Mouse (Mus musculus): ENCODE measurements around the gene Rbm20. TPM values are rescaled to one million over a fixed set of nuclear protein-coding genes. Genes with fewer than 3 reads are reported as not detected.
A peak's percentile ranks its signal among the peaks of the same experiment; 100 is the strongest.

Rbm20 gene
- total RNA-seq, 2 experiments from 2014 or later = 4.4 to 5.2 TPM

DNA sequence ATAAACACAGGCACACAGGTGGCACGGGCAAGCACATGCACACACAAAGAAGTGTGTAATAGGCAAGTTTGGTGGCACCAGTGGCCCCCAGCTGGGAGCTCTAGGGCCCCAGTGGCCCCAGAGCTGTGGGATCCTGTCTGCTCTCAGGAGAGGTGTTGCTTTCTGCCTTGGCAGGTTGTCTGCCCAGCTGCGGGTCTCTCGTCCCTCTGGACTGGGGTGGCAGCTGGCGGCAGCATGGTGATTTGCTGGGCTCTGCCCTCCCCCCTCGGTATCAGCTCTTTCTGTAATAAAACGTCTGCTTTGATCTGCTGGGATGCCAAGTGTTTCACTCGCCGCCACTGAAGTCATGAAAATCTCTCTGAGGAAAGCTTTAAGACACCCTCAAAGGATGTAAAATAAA, 10.4 kb upstream of the Rbm20 start:
- intact Hi-C loops (cut with DNase I) = no loop called here
- no peak for DNase-seq (ENCODE audit: low spot score in 2 of 2)

DNA sequence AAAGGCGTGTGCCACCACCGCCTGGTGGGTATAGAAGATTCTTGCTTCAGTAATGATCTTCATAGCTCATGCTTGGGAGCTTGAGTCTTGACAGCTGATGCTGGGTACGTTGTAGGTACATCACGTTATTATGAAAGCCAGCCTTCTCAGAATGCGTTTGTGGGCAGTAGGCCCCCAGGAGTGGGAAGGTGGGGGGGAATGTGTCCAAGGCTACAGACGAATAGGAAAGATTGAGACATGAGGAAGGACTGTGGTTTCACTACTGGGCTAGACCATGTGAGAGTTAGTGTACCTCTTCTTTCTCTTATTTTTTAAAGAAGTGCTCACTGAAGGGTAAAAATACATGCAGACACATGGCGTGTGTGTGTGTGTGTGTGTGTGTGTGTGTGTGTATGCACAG, 8.3 kb upstream of the Rbm20 start:
- intact Hi-C loops (cut with DNase I) = no loop called here
- no peak for DNase-seq (ENCODE audit: low spot score in 2 of 2)

DNA sequence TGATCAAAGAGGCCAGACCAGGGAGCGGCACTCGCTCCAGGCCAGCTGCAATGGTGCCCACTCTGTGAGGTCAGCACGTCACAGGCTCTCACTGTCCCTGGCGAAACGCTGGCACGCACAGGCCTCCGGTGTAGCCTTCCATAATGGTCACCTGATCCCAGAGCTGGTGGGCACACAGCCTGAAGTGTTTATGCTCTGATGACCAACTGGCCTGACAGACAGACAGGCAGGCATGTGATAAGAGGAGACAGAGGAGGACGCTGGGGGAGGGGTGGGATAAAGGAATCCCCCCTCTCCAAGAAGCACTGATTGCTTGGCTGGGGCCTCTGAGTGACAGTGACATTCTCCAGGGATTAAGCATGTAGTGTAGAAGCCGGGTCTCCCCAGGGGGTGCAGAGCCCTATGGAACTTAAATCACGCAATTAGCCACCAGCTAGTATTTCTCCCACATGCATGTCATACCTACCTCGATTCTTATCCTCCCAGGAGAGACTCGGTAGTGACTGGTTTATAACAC, 6.4 kb upstream of the Rbm20 start:
- DNase-seq (ENCODE audit: low spot score in 2 of 2) = no peak
- intact Hi-C loops (cut with DNase I) = no loop called here

DNA sequence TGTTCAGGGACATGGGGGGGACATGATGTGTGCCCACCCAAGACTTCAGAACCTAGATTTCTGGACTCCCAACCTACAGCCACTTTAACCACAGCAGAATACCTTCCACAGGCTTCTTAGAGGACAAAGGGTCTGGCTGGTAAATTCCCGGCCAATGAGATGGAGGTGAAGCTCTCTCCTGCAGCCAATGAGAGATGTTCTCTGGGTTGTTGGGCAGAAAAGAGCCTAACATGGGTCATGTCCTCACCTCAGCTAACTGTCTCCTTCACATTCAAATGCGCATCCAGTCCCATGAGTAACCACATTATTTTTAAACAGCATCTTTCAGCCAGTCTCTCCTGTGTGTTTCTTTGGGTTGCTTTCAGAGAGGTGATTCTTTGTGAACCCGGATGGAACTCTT, 5.7 kb upstream of the Rbm20 start:
- intact Hi-C loops (cut with DNase I) = no loop called here
- no peak for DNase-seq (ENCODE audit: low spot score in 2 of 2)

DNA sequence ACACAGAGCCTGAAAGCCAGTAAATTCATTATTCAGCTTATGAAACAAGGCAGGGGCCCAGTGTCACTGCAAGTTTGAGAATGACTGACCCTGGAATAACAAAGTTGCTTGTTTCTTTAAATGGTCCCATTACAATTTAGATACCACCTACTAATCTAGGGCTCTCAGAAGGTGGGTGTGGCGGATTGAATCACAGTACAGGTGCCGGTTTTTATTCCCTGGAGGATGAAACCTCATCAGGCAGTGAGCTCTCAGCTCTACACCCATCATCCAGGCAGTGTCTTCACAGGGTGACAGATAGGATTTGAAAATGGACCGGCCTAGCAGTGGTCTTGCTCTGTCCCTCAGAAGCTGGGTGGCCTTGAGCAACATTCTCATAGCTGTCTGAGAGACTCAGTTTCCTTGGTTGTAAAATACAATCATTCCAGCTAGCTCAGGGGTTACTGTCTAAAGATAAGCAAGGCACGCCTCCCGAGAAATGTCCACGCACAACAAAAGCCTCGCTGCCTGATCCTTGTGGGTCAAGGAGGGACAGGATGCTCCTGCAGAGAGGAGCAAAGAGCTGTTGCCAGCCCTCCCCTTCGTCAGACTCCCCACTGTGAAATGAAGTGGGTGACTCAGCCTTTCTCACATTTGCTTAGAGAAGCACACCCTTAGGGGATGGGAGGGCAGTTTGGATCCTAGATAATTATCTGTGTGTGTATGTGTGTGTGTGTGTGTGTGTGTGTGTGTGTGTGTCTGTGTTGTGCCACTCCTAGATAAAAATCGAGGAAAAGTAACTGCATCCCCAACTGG, 2.8 kb upstream of the Rbm20 start:
- DNase-seq (ENCODE audit: low spot score in 2 of 2) = no peak
- intact Hi-C loops (cut with DNase I) = no loop called here

DNA sequence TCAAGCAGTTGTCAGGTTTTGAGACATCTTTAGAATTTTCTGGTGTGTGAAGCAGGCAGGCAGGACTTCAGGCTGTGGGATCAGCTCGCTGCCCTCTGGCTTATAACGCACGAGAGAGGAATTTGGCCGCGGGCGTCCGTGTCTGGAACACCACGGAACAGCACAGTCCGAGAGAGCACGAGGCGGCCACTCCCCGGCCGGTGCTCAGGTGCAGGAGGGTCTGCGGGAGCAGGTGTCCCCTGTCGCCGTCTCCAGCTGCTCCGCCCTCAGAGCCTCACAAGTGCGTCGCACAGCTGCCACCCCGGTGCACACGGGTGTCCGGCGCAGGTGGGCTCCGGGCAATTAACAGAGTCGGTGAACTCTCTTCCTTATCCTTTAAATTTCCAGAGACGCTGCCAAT, 878 bp upstream of the Rbm20 start:
- no peak for DNase-seq (ENCODE audit: low spot score in 2 of 2)
- intact Hi-C loops (cut with DNase I) = no loop called here

DNA sequence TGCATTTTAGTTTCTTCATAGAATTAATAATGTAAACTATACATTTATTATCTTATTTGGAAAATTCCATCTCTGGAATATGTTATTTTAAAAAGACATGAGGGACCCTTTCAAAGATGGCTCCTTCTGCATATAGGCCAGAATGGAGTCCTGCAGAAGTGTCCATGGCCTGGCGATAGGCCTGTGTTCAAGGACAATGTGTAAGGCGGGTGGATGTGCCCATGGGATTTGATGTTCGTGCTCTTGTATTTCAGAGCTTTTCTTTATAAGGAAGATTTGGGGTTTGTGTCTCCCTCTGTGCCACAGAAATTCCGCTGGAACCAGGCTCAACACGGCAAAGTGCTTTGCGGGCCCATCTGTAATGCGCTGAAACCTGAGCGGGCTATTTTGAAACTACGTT, 2.1 kb downstream of the Rbm20 start:
- intact Hi-C loops (cut with DNase I) = no loop called here

DNA sequence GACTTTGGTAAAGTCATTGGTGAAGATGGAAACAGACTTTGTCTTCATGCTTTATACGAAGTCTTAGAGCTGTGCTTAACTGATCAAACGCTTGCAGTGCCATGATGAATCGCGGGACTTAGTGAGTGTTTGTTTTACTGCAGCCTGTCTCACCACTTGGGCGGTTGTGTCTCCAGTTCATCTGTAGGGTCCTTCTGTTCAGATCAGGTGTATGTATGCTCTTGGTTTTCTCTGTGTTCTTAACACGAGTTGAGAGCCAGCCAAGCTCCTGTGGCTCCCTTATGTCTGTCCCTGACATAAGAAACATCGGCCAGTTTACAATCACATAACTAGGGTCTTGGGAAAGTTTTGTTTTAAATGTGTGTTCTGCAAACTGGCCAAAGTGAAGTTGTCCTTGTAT, 2.9 kb downstream of the Rbm20 start:
- intact Hi-C loops (cut with DNase I) = no loop called here
- DNase-seq (ENCODE audit: low spot score in 2 of 2) = no peak

More for the DNA sequence above, 2.1 kb downstream of the Rbm20 start:
- no peak for DNase-seq (ENCODE audit: low spot score in 2 of 2)

DNA sequence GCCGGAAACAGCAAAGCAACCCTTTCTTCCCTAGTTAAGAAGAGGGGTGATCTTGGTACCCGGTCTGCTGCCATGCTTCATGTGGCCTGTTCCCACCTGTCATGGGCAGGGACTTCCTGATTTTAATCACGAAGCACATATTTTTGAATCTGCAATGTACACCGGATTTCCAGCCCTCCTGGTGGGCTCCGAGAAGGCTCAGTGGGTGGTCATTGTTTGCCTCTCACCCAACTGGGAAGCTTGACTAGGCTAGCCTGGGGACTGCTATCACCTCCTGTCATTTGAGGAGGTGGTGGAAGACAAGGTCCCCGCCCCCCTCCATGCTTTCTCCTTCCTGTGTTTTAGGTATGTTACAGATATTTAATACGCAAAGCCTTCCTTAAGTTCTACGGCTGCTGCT, 5.3 kb downstream of the Rbm20 start:
- no peak for DNase-seq (ENCODE audit: low spot score in 2 of 2)
- intact Hi-C loops (cut with DNase I) = no loop called here

DNA sequence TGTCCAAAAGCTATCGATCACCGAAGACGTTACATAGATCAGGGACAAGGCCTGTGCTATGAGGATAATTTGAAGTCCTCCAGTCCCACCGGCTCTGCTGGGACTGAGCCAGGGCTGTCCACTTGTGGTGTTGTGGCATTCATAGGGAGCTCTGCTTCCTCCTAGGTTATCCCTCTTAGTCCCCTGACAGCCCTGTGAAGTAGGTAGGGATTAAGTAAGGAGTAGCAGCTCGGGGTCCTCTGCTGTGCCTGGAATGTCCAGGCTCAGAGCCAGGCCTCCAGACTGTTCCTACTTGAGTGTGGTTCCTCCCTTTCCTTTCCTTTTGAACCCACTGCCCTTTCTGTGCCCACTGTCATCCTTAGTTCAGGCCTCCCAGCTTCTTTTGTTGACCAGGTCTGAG, 10.5 kb downstream of the Rbm20 start:
- DNase-seq (ENCODE audit: low spot score in 2 of 2) = no peak
- intact Hi-C loops (cut with DNase I) = no loop called here

DNA sequence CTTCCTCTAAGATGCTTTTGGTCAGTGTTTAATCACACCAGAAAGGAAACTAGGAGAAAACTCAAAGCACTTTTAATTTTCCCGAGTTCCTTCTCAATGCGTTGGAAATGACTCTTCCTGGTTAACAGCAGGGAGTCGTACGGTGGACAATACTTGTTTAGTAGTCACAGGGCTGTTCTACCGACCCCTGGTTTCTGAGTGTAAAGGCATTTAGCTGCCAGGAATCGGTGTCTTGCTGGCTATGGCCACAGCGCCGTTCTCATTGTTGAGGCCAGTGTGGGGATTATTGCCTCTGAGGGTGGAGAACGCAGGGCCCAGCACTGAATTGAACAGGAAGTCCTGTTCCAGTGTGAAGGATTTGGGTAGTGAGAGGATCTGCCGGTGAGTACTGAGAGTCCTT, 13.7 kb downstream of the Rbm20 start:
- no peak for DNase-seq (ENCODE audit: low spot score in 2 of 2)
- intact Hi-C loops (cut with DNase I) = no loop called here

DNA sequence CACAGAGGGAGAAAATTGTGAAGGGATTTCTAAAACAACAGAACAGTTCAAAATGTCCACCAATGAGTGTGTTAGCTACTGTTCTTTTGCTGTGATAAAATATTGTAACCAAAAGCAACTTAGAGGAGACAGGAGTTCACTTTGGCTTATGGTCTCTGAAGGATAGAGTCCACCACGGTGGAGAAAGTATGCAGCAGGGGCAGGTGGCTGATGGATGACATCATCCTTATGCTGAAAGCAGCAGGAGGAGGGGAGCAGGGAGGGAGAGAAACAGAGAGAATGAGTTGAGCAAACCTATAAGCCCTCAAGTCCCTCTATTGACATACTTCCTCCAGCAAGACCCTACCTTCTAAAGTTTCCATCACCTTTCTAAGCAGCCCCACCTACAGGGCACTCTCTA, 16.9 kb downstream of the Rbm20 start:
- intact Hi-C loops (cut with DNase I) = no loop called here

DNA sequence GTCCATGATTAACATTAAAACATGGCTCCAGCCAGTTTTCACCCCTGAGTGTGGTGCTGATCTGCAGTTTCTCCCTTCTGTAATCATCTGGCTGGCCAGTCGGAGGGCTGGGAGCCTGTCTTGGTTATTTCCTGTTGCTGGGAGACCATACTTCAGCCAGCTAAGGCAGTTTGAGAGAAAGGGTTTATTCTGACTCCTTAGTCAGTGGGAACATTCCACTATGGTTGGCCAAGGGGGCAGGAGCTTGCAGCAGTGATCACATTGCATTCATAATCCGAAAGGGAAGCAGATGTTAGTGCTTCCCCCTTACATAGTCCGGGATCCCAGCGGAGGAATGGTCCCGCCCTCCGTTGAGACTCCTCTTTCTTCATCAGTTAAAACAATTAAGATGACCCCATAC, 19.0 kb downstream of the Rbm20 start:
- DNase-seq (ENCODE audit: low spot score in 2 of 2) = no peak
- intact Hi-C loops (cut with DNase I) = no loop called here

More for the DNA sequence above, 16.9 kb downstream of the Rbm20 start:
- DNase-seq (ENCODE audit: low spot score in 2 of 2) = no peak

DNA sequence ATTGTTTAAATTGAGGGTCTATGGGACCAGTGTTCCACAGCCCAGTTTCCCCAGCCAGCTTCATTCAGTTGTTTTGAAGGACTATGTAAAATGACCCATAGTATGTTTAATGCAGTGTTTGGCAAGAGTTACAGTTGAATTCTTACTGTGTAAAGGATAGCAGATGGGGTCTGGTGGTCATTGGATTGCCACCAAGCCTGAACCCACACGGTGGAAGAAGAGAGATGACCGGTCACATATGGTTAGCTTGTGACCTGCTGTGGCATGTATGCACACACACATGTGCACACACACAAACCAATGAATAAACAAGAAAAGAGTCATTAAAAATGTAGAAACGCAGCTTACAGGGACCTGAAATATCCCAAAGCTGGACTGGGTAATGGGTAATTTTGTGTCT, 19.5 kb downstream of the Rbm20 start:
- no peak for DNase-seq (ENCODE audit: low spot score in 2 of 2)
- intact Hi-C loops (cut with DNase I) = no loop called here

DNA sequence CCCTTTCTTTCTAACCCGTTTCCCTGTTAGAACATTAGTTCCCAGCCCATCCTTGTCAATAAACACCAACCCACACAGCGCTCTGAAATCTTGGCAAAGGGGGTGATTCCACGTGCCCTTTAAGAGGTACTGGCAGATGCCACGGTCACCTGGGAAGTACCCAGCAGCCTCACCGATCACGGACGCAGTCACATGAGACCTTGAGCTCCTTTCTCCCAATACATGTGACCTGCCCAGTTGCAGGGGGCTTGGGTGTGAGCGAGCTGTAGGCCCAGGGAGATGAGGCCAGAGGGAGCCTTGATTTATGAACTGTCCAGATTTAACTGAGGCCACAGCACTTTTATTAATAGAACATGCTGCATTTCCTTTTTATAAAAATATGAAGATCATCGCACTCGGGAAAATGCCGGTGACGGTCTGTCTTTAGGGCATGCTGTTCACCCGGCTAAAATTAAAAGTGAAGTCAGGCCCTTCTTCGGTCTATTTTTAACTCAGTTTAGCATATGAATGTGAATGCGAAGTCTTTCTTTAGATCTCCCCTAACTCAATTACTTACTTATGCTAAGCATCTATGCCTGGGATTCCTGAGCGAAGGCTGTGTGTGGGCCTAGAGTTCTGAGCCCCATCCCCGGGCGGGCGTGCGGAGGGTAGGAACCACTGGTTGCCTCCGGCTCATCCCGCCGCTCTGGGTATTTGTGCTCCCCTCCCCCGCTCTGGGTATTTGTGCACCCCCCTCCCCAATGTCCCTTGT, 20.4 kb downstream of the Rbm20 start:
- intact Hi-C loops (cut with DNase I) = no loop called here
- no peak for DNase-seq (ENCODE audit: low spot score in 2 of 2)

DNA sequence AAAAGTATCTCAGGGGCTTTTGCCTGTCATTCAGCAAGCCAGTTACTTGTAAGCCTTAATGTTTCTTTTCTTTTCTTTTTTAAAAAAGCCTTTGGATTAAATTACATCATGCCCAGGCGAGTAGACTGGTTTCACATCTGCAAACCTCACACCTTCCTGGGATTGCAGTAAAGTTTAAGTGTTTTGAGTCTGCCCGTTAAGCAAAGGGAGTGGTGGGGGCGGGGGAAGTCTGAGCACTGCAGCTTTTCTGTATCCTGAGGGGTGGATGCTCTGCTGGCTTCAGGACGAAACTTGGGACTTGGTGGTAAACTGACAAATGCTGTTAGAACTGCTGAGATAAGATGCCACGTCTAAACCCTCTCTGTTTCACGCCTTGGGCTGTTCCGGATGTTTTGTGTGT, 22.6 kb downstream of the Rbm20 start:
- DNase-seq (ENCODE audit: low spot score in 2 of 2) = no peak
- intact Hi-C loops (cut with DNase I) = no loop called here

DNA sequence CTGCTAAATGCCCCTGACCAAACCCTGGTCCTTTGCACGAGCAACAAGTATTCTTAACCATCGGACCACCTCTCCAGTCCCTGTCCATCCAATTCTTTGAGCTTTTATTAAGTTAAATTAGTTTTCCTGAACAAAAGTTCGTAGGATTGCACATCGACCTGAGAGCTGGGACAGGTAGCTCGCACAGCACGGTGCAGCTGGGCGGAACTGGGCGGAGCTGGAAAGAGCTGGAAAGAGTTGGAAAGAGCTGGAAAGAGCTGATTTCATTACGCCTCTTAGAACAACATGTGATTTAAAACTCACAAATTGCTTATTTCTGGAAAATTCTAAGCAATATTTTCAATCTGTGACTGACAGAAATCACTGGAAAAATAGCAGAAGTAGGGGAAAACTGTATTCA, 24.3 kb downstream of the Rbm20 start:
- intact Hi-C loops (cut with DNase I) = no loop called here
- DNase-seq (ENCODE audit: low spot score in 2 of 2) = no peak

DNA sequence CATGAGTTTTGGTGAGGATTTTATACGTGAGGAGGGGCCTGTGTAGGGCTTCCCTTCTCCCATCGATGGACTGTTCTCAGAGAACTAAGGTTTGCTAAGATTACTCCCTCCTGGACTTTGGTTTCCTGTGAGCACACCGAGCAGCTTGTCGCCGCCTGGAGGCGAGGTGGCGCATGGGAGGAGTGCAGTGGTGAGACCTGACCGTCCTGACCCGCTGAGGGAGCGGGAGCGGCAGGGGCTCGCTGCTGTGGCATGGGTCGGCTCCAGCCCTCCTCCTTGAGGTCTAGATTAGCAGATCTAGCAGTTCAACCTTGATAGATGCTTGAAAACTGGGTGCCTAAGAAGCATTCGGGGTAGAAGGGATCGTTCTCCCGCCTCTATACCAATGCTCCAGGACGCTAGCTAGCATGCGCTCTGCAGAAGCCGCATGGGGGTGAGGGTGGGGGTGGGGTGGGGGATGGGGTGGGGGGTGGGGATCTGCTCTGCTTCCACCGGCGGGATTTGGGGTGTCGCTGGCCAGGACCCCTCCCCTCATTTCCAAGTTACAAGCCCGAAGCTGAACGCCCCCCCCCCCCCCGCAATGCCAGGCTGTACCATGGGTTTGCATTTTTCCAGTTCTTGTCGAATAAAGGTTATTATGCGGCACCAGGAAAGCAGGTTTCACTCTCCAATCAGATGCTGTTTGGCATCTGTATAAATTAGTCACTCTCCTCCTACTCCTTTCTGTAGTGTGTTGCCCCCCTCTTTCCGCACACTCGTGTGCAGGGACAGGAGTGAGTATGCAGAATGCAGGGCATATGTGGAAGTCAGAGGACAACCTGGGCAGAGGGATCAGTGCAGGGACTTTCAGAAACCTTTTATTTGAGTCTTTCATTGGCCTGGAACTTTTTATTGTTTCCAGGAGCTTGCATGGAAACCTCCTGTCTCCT, 28.1 kb downstream of the Rbm20 start:
- intact Hi-C loops (cut with DNase I) = loop anchor here (5.0 kb wide), 1 partner anchor 58 kb away; no protein-coding TSS in a partner anchor

DNA sequence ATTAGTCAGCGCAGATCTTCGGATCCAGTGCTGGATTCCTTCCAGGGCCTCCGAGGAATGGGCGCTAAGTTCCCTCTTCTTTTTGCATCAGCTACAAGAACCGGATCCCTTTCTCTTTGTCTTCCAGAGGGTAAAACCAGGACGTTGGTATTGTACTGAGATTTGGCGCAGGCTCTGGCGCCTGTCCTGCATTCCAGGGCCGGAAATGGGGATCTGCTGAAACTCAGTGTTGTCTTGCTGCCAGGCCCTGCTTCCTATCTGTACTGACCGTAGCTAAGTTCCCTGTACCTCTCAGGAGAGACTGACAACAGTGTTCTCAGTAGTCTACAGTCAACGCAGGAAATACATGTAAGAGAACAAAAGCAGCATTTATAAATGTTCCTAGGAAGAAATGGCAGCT, 31.3 kb downstream of the Rbm20 start:
- DNase-seq (ENCODE audit: low spot score in 2 of 2) = no peak
- intact Hi-C loops (cut with DNase I) = loop anchor here (5.0 kb wide), 1 partner anchor 61 kb away; no protein-coding TSS in a partner anchor

More for the DNA sequence above, 28.1 kb downstream of the Rbm20 start:
- DNase-seq (ENCODE audit: low spot score in 2 of 2) = peak; percentile 64 to 70

DNA sequence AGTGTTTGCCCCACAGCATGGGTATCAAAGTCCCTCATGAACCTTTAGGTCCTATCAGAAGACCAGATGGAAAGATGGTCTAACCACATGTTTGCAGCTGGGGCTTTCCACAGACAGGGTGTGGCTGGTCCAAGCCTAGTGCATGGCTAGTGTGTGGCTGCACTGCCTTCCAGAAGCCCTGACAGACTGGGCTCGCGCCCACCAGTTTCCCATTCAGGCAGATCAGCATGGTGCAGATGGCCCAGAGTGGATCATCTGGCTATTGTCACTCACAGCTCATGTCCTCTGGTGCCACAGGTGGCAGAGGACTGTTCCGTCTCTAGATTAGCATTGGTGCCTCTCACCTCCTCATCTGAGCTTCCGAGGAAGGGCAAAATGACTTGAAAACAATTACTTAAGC, 33.8 kb downstream of the Rbm20 start:
- intact Hi-C loops (cut with DNase I) = no loop called here
- no peak for DNase-seq (ENCODE audit: low spot score in 2 of 2)
